Mouse (Mus musculus) lung, adult 2 months (tissue): ENCODE results near the gene E330017A01Rik. TPM values are rescaled to one million over a fixed set of nuclear protein-coding genes. Genes with fewer than 3 reads are reported as not detected.

Source experiments
- DNase-seq: peaks from one replicate; pipeline ENCODE4 v3.0.0; 2022
- H3K4me1 ChIP-seq: fragments of 200-500 bp; 2 replicates; pipeline ENCODE4 v1.6.1; 2011; ENCODE audit warnings: low read length; ENCODE audit not compliant: control insufficient read depth, insufficient read depth
- H3K4me3 ChIP-seq: fragments of 200-500 bp; replicated peaks from 2 replicates; pipeline ENCODE3; 2011; ENCODE audit warnings: low read depth, mild to moderate bottlenecking, control low read depth, low read length; ENCODE audit errors: extremely low read depth
- CTCF ChIP-seq: fragments of 200-500 bp; IDR thresholded peaks from 2 replicates; pipeline ENCODE4 v1.5.1; 2011; ENCODE audit warnings: mild to moderate bottlenecking, low read length, control low read depth; ENCODE audit not compliant: insufficient read depth
- POLR2A ChIP-seq: fragments of 200-500 bp; IDR thresholded peaks from 2 replicates; pipeline ENCODE4 v1.6.1; 2011; ENCODE audit warnings: low read depth, mild to moderate bottlenecking, control low read depth, low read length, borderline replicate concordance; ENCODE audit errors: extremely low read depth
- WGBS: fragments of 180-500 bp; shearing (Covaris S2); methylation state at CpG from one replicate; pipeline ENCODE4 v1.1.7; 2018; 5-methylcytosine and 5-hydroxymethylcytosine counted together
- polyA plus RNA-seq: library from polyadenylated mRNA; depleted of rRNA; stranded (reverse); fragments of >200 nt; gene quantifications from 2 replicates; pipeline ENCODE4 v1.2.3, GENCODE M21; 2012

The E330017A01Rik gene
- polyA plus RNA-seq, 1 experiment = not detected

GRCm38 (mm10) chr16:58663816-58664215 lies 25.3 kb upstream of the E330017A01Rik start:
- DNase-seq = no peak
- WGBS = 78% methylated on average over 2 of the region's 2 CpGs
- no peak for TF ChIP-seq POLR2A
- no peak for TF ChIP-seq CTCF
- Histone ChIP-seq H3K4me1 (no peaks in the 10 kb centered on the region), H3K4me3 (no peak overlapping the region)

DNA sequence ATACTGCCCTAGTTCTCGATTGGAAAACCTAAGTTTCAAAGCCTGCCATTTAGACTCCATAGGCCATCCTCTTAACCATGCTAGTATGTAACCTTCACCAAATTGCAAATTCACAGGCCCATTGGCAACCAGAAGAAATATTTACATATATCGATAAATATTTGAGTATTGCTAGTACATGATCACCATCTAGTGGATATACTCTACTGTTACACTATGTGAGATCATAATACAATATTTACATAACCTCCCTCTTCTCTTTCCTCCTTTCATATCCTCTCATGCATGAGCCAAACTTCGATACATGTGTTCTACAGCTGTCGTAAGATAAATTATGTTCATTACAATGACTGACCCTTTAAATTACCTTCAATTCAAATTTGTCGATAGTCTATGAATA lies 24.5 kb upstream of the E330017A01Rik start:
- WGBS = 27% methylated on average over 5 of the region's 5 CpGs
- no peaks in the 10 kb centered on the region for H3K4me1 ChIP-seq
- H3K4me3 ChIP-seq = no peak overlapping the region
- no peak for DNase-seq
- peak; percentile 28; the same call in 1 of the 2 replicates for TF ChIP-seq CTCF
- TF ChIP-seq POLR2A = no peak

- TF ChIP-seq CTCF (no peak), POLR2A (no peak)
- H3K4me1 ChIP-seq = no peaks in the 10 kb centered on the region
- H3K4me3 ChIP-seq = no peak overlapping the region
- DNase-seq = no peak
These were observed 23.8 kb upstream of the E330017A01Rik start for GRCm38 (mm10) chr16:58662287-58662791.

- no peaks in the 10 kb centered on the region for H3K4me1 ChIP-seq
- DNase-seq = no peak
- TF ChIP-seq CTCF (no peak), POLR2A (no peak)
- no peak overlapping the region for H3K4me3 ChIP-seq
- 60% methylated on average over 5 of the region's 5 CpGs for WGBS
These were observed 23.3 kb upstream of the E330017A01Rik start for GRCm38 (mm10) chr16:58661826-58662225.

DNA sequence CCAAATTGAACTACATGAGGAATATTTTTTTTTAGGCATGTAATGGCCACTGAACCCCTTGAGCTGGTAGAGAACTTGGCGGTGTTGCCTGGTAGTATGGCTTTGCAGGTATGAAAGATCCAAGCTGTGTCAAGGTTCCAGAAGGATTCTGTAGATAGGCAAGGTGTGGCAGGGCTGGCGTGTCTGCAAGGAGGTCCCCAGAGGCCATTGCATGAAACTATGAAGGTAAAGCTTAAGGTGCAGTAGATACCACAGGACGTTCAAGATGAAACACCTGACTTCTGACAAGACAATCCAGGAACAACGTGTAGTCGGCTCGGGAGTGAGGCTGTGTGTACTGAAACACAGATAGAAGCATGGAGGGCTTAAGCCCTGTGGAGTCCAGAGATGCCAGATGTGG lies 20.1 kb upstream of the E330017A01Rik start:
- TF ChIP-seq CTCF (no peak), POLR2A (no peak)
- WGBS = 92% methylated on average over 6 of the region's 6 CpGs
- DNase-seq = no peak
- Histone ChIP-seq H3K4me3 (no peak overlapping the region), H3K4me1 (no peaks in the 10 kb centered on the region)

GRCm38 (mm10) chr16:58656526-58656925 lies 18.0 kb upstream of the E330017A01Rik start:
- TF ChIP-seq POLR2A (no peak), CTCF (no peak)
- no peak for DNase-seq
- H3K4me3 ChIP-seq = no peak overlapping the region
- no peaks in the 10 kb centered on the region for H3K4me1 ChIP-seq
- WGBS = 83% methylated on average over 4 of the region's 4 CpGs

DNA sequence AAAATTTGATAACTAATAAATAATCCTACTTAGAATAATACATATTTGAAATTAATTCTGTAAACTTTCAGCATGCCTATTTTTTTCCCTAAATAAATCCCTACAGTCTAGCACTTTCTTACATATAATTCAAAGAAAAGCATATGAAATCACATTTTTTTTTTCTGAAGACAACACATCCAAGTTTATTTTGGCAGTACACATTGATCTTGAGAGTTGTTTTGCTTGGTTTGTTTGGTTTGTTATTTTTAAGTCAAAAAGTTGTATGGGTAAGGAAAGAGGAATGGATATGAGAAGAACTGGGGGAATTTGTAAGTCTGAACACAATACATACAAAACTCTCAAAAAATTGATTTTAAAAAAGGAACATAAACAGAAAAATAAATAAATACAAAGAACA lies 17.2 kb upstream of the E330017A01Rik start:
- Histone ChIP-seq H3K4me1 (no peaks in the 10 kb centered on the region), H3K4me3 (no peak overlapping the region)
- TF ChIP-seq POLR2A = no peak
- no peak for TF ChIP-seq CTCF
- DNase-seq = no peak

DNA sequence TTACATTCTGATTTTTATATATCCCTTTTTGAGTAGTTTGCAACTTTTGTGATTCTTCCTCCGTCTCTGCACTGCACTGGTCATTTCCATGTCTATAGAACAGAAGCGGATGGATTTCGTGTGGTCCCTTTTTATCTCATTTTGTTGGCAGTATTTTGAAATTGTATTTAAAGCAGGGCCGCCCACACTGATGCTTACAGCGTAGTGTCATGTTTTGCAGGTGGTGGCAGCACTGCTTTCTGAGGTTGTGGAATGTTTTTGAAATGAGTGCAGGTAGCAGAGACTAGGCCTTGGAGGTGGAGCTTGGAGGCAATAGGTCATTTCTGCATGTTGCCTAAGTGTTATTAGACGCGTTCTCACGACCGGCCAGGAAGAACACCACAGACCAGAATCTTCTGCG lies 11.4 kb upstream of the E330017A01Rik start:
- no peak for TF ChIP-seq POLR2A
- no peak for TF ChIP-seq CTCF
- no peaks in the 10 kb centered on the region for H3K4me1 ChIP-seq
- no peak overlapping the region for H3K4me3 ChIP-seq
- 93% methylated on average over 10 of the region's 10 CpGs for WGBS
- DNase-seq = no peak

DNA sequence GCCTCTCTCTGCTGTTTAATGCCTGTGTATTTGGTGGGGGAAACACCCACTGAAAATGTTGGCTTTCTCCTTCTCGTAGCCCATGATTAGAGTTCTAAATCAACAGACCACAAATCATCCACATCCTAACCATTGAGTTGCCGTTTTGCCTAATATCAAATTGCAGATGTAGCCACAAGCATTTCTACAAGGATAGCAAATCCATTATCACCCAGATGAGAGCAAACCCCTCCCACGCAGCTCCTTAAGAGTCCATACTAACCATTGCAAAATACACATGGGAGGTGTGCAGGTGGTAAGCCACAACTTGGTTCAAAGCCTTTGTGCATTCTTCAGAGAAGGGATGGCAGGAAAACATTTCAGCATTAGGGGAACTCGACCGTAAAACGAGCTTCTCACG lies 523 bp downstream of the E330017A01Rik start:
- TF ChIP-seq POLR2A (no peak), CTCF (no peak)
- WGBS = 76% methylated on average over 7 of the region's 7 CpGs
- H3K4me1 ChIP-seq = peaks cover 4% of the 10 kb centered on the region
- no peak overlapping the region for H3K4me3 ChIP-seq
- DNase-seq = no peak

DNA sequence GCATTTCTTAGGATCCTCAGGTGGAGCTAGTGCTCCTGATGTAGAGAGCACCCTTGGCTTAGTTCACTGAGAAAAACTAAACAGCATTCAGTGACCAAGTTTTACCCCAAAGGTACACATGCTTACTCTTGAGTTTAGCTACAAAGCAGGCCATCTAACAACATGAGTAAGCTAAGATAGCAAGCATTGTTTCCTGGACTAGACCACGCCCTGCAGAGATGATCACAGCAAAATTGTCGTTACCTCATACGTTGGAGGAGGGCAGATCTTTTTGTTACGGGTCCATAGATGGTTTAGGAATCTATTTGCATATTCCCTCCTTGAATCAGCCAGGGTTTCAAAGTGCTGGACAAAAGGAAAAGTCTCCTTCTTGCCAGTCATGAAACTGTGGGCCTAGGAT lies 1.1 kb downstream of the E330017A01Rik start:
- no peak for DNase-seq
- Histone ChIP-seq H3K4me3 (no peak overlapping the region), H3K4me1 (peaks cover 4% of the 10 kb centered on the region)
- TF ChIP-seq POLR2A = no peak
- TF ChIP-seq CTCF = no peak
- WGBS = 75% methylated on average over 4 of the region's 4 CpGs
